Mouse (Mus musculus) ES-Bruce4 (cell line): ENCODE results near the gene Amhr2. TPM values are rescaled to one million over a fixed set of nuclear protein-coding genes. Genes with fewer than 3 reads are reported as not detected.

ENCODE experiments used
- H3K27ac ChIP-seq: 2 replicates; pipeline ENCODE4 v1.5.1; 2012; ENCODE audit warnings: low read length, inconsistent platforms; ENCODE audit not compliant: insufficient read depth
- H3K27me3 ChIP-seq: 2 replicates; pipeline ENCODE4 v1.6.1; 2012; ENCODE audit warnings: mild to moderate bottlenecking, low read length, inconsistent platforms; ENCODE audit not compliant: control insufficient read depth, poor library complexity, insufficient read depth, severe bottlenecking
- H3K36me3 ChIP-seq: 2 replicates; pipeline ENCODE4 v1.6.1; 2012; ENCODE audit warnings: inconsistent platforms, mild to moderate bottlenecking, low read length, moderate library complexity; ENCODE audit not compliant: control insufficient read depth, poor library complexity, insufficient read depth, severe bottlenecking
- H3K4me1 ChIP-seq: one replicate; pipeline ENCODE4 v1.8.1; 2011; ENCODE audit warnings: low read length; ENCODE audit not compliant: control insufficient read depth, insufficient read depth
- H3K4me3 ChIP-seq: 2 replicates; pipeline ENCODE4 v1.5.1; 2011; ENCODE audit warnings: low read depth, mild to moderate bottlenecking, low read length
- H3K9ac ChIP-seq: 2 replicates; pipeline ENCODE4 v1.6.1; 2012; ENCODE audit warnings: low read depth, mild to moderate bottlenecking, inconsistent platforms; ENCODE audit not compliant: poor library complexity, severe bottlenecking
- H3K9me3 ChIP-seq: replicated peaks from 2 replicates; pipeline ENCODE4 v1.6.1; 2012; ENCODE audit warnings: mild to moderate bottlenecking, low read length, inconsistent platforms; ENCODE audit not compliant: control insufficient read depth, poor library complexity, insufficient read depth, severe bottlenecking
- CTCF ChIP-seq: IDR thresholded peaks from one replicate; pipeline ENCODE4 v1.8.1; 2011; ENCODE audit warnings: low read depth, low read length
- EP300 ChIP-seq: IDR thresholded peaks from 2 replicates; pipeline ENCODE4 v1.6.1; 2011; ENCODE audit warnings: low read depth, low read length; ENCODE audit not compliant: insufficient read depth
- POLR2A ChIP-seq: IDR thresholded peaks from one replicate; pipeline ENCODE4 v1.8.1; 2011; ENCODE audit warnings: low read length; ENCODE audit not compliant: insufficient read depth
- polyA plus RNA-seq: library from polyadenylated mRNA; stranded (reverse); fragments of >200 nt; gene quantifications from 2 replicates; pipeline ENCODE4 v1.2.4, GENCODE M21; 2011; ENCODE audit warnings: low read depth; ENCODE audit not compliant: missing spikeins, insufficient read depth, insufficient read length

Amhr2 gene
- polyA plus RNA-seq, 1 experiment, result 2.8 TPM

DNA sequence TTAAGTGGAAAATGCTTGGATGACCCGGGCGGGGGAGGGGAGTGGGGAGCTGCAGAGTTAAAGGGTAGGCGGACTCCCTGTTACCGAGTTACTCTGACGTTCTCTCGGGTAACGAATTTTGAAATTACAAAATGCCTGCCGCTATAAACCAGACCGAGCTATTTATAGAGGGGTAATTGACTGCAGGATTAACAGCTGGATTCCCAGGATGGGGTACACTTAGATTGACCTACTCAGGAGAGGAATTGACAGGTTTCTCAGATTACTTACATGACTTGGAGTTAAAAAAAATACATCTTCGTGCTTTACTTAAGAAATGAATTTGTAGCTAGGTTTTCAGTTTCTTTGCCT, 26.1 kb downstream of the Amhr2 start:
- no peaks in the 10 kb centered on the region for H3K4me1 ChIP-seq
- TF ChIP-seq CTCF, result no peak
- TF ChIP-seq POLR2A, result no peak
- no peak for TF ChIP-seq EP300
- H3K4me3 ChIP-seq, result peak overlapping the region; percentile 90
- H3K36me3 ChIP-seq, result peaks cover 42% of the 10 kb centered on the region
- no peaks in the 10 kb centered on the region for H3K27me3 ChIP-seq
- peak overlapping the region; percentile 96 for H3K9ac ChIP-seq
- H3K9me3 ChIP-seq, result peaks cover 7% of the 10 kb centered on the region
- no peak overlapping the region for H3K27ac ChIP-seq

DNA sequence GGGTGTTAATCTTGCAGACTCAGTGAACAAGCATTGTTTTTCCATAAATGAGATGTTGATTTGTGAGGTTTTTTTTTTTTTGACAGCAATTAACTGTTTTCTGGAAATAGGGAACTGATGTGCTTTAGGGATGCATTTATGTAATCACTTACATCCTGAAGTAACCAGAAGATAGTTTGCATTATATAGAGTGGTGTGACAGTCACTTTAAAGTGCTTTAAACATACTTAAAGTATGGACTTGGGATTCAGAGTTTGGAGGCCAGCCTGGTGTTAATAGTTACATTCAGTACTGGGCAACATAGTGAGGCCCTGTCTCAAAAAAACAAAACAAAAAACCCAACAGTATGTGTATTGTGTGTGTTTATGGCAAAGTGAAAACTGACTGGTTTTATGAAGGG, 26.6 kb downstream of the Amhr2 start:
- peak overlapping the region; percentile 90 for H3K4me3 ChIP-seq
- no peak overlapping the region for H3K27ac ChIP-seq
- TF ChIP-seq EP300, result no peak
- no peak for TF ChIP-seq CTCF
- no peak for TF ChIP-seq POLR2A
- H3K4me1 ChIP-seq, result no peaks in the 10 kb centered on the region
- H3K27me3 ChIP-seq, result no peaks in the 10 kb centered on the region
- peaks cover 46% of the 10 kb centered on the region for H3K36me3 ChIP-seq
- peak overlapping the region; percentile 96 for H3K9ac ChIP-seq
- H3K9me3 ChIP-seq, result peaks cover 7% of the 10 kb centered on the region

DNA sequence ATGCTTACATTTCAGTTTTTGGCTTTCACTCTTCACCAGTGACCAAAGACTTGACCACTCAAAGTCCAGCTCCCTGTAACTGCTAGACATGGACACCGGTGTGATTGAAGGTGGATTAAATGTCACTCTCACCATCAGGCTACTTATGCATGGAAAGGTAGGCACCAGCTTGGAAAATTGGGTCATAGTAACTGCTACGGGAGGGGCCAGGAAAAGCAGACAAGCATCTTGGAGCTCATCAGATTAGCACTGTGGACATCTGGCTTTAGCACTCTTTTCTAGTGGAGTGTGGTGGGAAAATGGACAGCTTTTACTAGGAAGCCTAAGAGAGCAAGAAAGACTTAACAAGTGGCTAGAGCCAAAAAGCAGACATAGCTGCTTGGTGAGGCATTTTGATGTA, 28.1 kb downstream of the Amhr2 start:
- Histone ChIP-seq H3K4me3 (no peak overlapping the region), H3K27me3 (no peaks in the 10 kb centered on the region), H3K27ac (no peak overlapping the region), H3K9ac (peak overlapping the region; percentile 14; the same call in 1 of the 2 replicates), H3K36me3 (peaks cover 57% of the 10 kb centered on the region), H3K9me3 (peaks cover 7% of the 10 kb centered on the region), H3K4me1 (no peaks in the 10 kb centered on the region)
- TF ChIP-seq POLR2A (no peak), EP300 (no peak), CTCF (no peak)

DNA sequence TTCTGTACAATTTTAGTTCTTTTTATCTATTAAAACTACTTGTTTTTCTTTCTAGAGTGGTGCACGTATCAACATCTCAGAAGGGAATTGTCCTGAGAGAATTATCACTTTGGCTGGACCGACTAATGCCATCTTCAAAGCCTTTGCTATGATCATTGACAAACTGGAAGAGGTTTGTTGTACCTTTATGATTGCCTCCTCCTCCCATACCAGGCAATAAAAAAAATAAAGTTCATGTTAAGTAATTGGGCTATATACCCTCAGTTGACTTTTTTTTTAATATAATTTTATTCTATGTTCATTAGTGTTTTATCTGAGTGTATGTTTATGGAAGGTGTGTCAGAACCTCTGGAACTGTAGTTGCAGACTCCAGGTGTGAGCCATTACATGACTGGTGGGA, 29.4 kb downstream of the Amhr2 start:
- TF ChIP-seq EP300, result no peak
- no peak for TF ChIP-seq CTCF
- TF ChIP-seq POLR2A, result no peak
- Histone ChIP-seq H3K36me3 (peaks cover 61% of the 10 kb centered on the region), H3K27ac (no peak overlapping the region), H3K27me3 (no peaks in the 10 kb centered on the region), H3K4me3 (no peak overlapping the region), H3K4me1 (no peaks in the 10 kb centered on the region), H3K9me3 (no peaks in the 10 kb centered on the region), H3K9ac (no peak overlapping the region)

DNA sequence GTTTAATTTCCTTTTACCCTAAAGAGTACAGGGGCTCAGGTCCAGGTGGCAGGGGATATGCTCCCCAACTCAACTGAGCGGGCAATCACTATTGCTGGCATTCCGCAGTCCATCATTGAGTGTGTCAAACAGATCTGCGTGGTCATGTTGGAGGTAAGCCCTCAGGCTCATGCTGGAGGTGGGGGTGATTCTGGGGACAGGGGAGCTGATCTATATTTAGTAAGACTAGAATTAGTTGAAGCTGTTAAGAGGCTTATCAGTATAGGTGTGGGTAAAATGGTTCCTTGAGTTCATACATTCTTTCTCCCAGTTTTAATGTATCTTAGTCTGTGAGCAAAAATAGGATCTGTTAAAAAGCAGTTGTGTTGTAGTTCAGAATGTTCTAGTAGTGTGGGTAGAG, 38.0 kb downstream of the Amhr2 start:
- H3K36me3 ChIP-seq, result peaks cover 86% of the 10 kb centered on the region
- no peak overlapping the region for H3K9ac ChIP-seq

DNA sequence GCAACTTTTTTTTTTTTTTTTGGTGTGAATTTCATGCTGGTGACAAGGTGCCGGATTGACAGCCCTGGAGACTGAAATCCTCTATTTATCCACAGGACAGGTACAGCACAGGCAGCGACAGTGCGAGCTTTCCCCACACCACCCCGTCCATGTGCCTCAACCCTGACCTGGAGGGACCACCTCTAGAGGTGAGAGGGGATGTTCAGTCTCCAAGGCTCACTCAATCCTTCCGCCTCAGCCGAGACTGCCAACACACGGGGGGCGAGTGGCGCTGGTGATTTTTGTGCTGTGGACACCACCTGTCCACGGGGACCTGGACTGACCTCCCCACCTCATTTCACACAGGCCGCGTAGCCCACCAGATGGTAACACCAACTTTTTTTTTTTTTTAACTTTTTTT, 40.7 kb downstream of the Amhr2 start:
- no peaks in the 10 kb centered on the region for H3K9me3 ChIP-seq
- no peaks in the 10 kb centered on the region for H3K4me1 ChIP-seq
- no peaks in the 10 kb centered on the region for H3K27me3 ChIP-seq
- H3K36me3 ChIP-seq, result peaks cover 90% of the 10 kb centered on the region
- no peak overlapping the region for H3K9ac ChIP-seq
- no peak overlapping the region for H3K4me3 ChIP-seq
- TF ChIP-seq EP300 (no peak), POLR2A (no peak)
- H3K27ac ChIP-seq, result no peak overlapping the region

More for the DNA sequence above, 38.0 kb downstream of the Amhr2 start:
- TF ChIP-seq EP300, result no peak
- no peak for TF ChIP-seq POLR2A
- TF ChIP-seq CTCF, result no peak
- no peaks in the 10 kb centered on the region for H3K27me3 ChIP-seq
- no peaks in the 10 kb centered on the region for H3K4me1 ChIP-seq
- H3K27ac ChIP-seq, result no peak overlapping the region
- no peaks in the 10 kb centered on the region for H3K9me3 ChIP-seq
- no peak overlapping the region for H3K4me3 ChIP-seq

DNA sequence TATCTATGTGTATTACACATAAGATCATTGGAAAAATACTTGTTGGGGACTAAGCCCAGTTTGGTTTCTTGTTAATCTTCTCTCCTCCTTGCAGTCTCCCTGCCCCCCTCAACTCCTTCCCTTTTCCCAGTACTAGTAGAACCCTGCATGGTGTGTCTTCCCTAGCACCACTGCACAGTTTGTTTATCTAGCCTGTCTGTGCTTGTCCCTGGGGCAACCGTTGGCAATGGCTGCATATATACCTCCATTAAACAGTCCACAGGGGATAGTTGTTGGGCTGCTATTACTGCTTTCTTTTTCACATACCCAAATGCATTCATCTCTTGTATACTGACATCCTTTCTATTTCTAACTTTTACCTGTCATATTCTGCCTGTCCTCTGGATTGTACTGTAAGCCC, 42.5 kb downstream of the Amhr2 start:
- no peak overlapping the region for H3K9ac ChIP-seq
- no peak overlapping the region for H3K4me3 ChIP-seq
- TF ChIP-seq CTCF (no peak), EP300 (no peak), POLR2A (no peak)
- no peaks in the 10 kb centered on the region for H3K4me1 ChIP-seq
- H3K9me3 ChIP-seq, result no peaks in the 10 kb centered on the region
- no peak overlapping the region for H3K27ac ChIP-seq
- no peaks in the 10 kb centered on the region for H3K27me3 ChIP-seq
- peaks cover 89% of the 10 kb centered on the region for H3K36me3 ChIP-seq
